Mouse (Mus musculus) gastrocnemius, postnatal 36 days (tissue): ENCODE results near the gene 5730522E02Rik. TPM values are rescaled to one million over a fixed set of nuclear protein-coding genes. Genes with fewer than 3 reads are reported as not detected.

Experiments used
- DNase-seq, 2 experiments: peaks; one replicate each; pipeline ENCODE4 v3.0.0; 2022
- intact Hi-C: fragments of 180-260 bp; cut with DNase I; formaldehyde crosslinking; loops from one replicate; pipeline ENCODE4 v1.15.1; 2025
- total RNA-seq, 2 experiments: library from RNA; stranded (reverse); gene quantifications; 2 replicates each; pipeline ENCODE4 v1.2.3; 2021

5730522E02Rik gene
- total RNA-seq, 2 experiments from 2014 or later, result not detected

GRCm38 (mm10) chr11:26129054-26129453, 81.5 kb downstream of the 5730522E02Rik start:
- DNase-seq, result no peak
- intact Hi-C loops, result no loop called here

- intact Hi-C loops, result no loop called here
These were observed 82.2 kb downstream of the 5730522E02Rik start for GRCm38 (mm10) chr11:26128385-26128784.

GRCm38 (mm10) chr11:26125923-26126322, 84.6 kb downstream of the 5730522E02Rik start:
- intact Hi-C loops, result no loop called here

More at GRCm38 (mm10) chr11:26128385-26128784, 82.2 kb downstream of the 5730522E02Rik start:
- no peak for DNase-seq

GRCm38 (mm10) chr11:26120781-26121557, 89.6 kb downstream of the 5730522E02Rik start:
- intact Hi-C loops, result no loop called here
- no peak for DNase-seq

More at GRCm38 (mm10) chr11:26125923-26126322, 84.6 kb downstream of the 5730522E02Rik start:
- DNase-seq, result no peak

- intact Hi-C loops, result no loop called here
These were observed 92.9 kb downstream of the 5730522E02Rik start for GRCm38 (mm10) chr11:26117651-26118050.

GRCm38 (mm10) chr11:26112206-26112605, 98.4 kb downstream of the 5730522E02Rik start:
- intact Hi-C loops, result no loop called here
- DNase-seq, result no peak

More at GRCm38 (mm10) chr11:26117651-26118050, 92.9 kb downstream of the 5730522E02Rik start:
- no peak for DNase-seq

GRCm38 (mm10) chr11:26108647-26109046, 101.9 kb downstream of the 5730522E02Rik start:
- intact Hi-C loops, result no loop called here
- no peak for DNase-seq

- intact Hi-C loops, result no loop called here
- no peak for DNase-seq
These were observed 105.9 kb downstream of the 5730522E02Rik start for GRCm38 (mm10) chr11:26104680-26105079.

GRCm38 (mm10) chr11:26103698-26104097, 106.9 kb downstream of the 5730522E02Rik start:
- DNase-seq, result no peak
- intact Hi-C loops, result no loop called here

GRCm38 (mm10) chr11:26102878-26103277, 107.7 kb downstream of the 5730522E02Rik start:
- intact Hi-C loops, result no loop called here
- no peak for DNase-seq

- no peak for DNase-seq
- intact Hi-C loops, result no loop called here
These were observed 110.5 kb downstream of the 5730522E02Rik start for GRCm38 (mm10) chr11:26100077-26100476.

GRCm38 (mm10) chr11:26098933-26099332, 111.6 kb downstream of the 5730522E02Rik start:
- DNase-seq, result no peak
- intact Hi-C loops, result no loop called here

- intact Hi-C loops, result no loop called here
- DNase-seq, result no peak
These were observed 114.5 kb downstream of the 5730522E02Rik start for GRCm38 (mm10) chr11:26096095-26096494.

- DNase-seq, result no peak
- intact Hi-C loops, result no loop called here
These were observed 121.6 kb downstream of the 5730522E02Rik start for GRCm38 (mm10) chr11:26088993-26089392.

GRCm38 (mm10) chr11:26086679-26087078, 123.9 kb downstream of the 5730522E02Rik start:
- no peak for DNase-seq
- intact Hi-C loops, result no loop called here

GRCm38 (mm10) chr11:26085380-26086035, 125.1 kb downstream of the 5730522E02Rik start:
- intact Hi-C loops, result no loop called here
- no peak for DNase-seq

GRCm38 (mm10) chr11:26076335-26076734, 134.2 kb downstream of the 5730522E02Rik start:
- DNase-seq, result no peak
- intact Hi-C loops, result no loop called here

GRCm38 (mm10) chr11:26075536-26075935, 135.0 kb downstream of the 5730522E02Rik start:
- no peak for DNase-seq
- intact Hi-C loops, result no loop called here

GRCm38 (mm10) chr11:26073638-26074294, 136.8 kb downstream of the 5730522E02Rik start:
- DNase-seq, result no peak
- intact Hi-C loops, result no loop called here

GRCm38 (mm10) chr11:26072101-26072500, 138.5 kb downstream of the 5730522E02Rik start:
- DNase-seq, result no peak
- intact Hi-C loops, result no loop called here

- DNase-seq, result no peak
- intact Hi-C loops, result no loop called here
These were observed 147.3 kb downstream of the 5730522E02Rik start for GRCm38 (mm10) chr11:26063252-26063651.
